Mouse (Mus musculus): ENCODE measurements at regions not wholly inside any gene's neighbourhood (a gene's known extent, or its start where the extent isn't known, plus 50 kb on each side); places are given as distances from the start of the nearest gene placed in this dataset.

- no peak for DNase-seq (ENCODE audit: low read depth)
Observed at GRCm38 (mm10) chr8:112212170-112212569, 197.3 kb upstream of the Gm6793 start.

GRCm38 (mm10) chr8:112196423-112196822, 181.6 kb upstream of the Gm6793 start:
- DNase-seq (ENCODE audit: low read depth): no peak

- no peak for DNase-seq (ENCODE audit: low read depth)
Observed at GRCm38 (mm10) chr8:112195880-112196279, 181.0 kb upstream of the Gm6793 start.

- no peak for DNase-seq (ENCODE audit: low read depth)
Observed at GRCm38 (mm10) chr8:112191846-112192245, 177.0 kb upstream of the Gm6793 start.

- no peak for DNase-seq (ENCODE audit: low read depth)
Observed at GRCm38 (mm10) chr8:112189698-112190097, 174.9 kb upstream of the Gm6793 start.

GRCm38 (mm10) chr8:112170184-112170583, 155.3 kb upstream of the Gm6793 start:
- DNase-seq (ENCODE audit: low read depth): no peak

GRCm38 (mm10) chr8:112156656-112157055, 141.8 kb upstream of the Gm6793 start:
- DNase-seq (ENCODE audit: low read depth): no peak

GRCm38 (mm10) chr8:112138924-112139323, 124.1 kb upstream of the Gm6793 start:
- no peak for DNase-seq (ENCODE audit: low read depth)

GRCm38 (mm10) chr8:112130196-112130595, 115.4 kb upstream of the Gm6793 start:
- DNase-seq (ENCODE audit: low read depth): no peak

- peak; percentile 56 for DNase-seq (ENCODE audit: low read depth)
Observed at GRCm38 (mm10) chr8:112128833-112129518, 114.1 kb upstream of the Gm6793 start.

- DNase-seq (ENCODE audit: low read depth): no peak
Observed at GRCm38 (mm10) chr8:112111950-112112349, 97.1 kb upstream of the Gm6793 start.

GRCm38 (mm10) chr8:112097883-112098635, 83.2 kb upstream of the Gm6793 start:
- DNase-seq (ENCODE audit: low read depth): no peak

GRCm38 (mm10) chr8:112094881-112095280, 80.0 kb upstream of the Gm6793 start:
- DNase-seq (ENCODE audit: low read depth): no peak

GRCm38 (mm10) chr8:112093554-112093953, 78.7 kb upstream of the Gm6793 start:
- no peak for DNase-seq (ENCODE audit: low read depth)

GRCm38 (mm10) chr8:112092831-112093230, 78.0 kb upstream of the Gm6793 start:
- DNase-seq (ENCODE audit: low read depth): no peak

GRCm38 (mm10) chr8:112078621-112079020, 63.8 kb upstream of the Gm6793 start:
- DNase-seq (ENCODE audit: low read depth): no peak

- no peak for DNase-seq (ENCODE audit: low read depth)
Observed at GRCm38 (mm10) chr8:112072205-112072604, 57.4 kb upstream of the Gm6793 start.

- no peak for DNase-seq (ENCODE audit: low read depth)
Observed at GRCm38 (mm10) chr8:112070251-112070650, 55.4 kb upstream of the Gm6793 start.
